ENCODE assay signal across 8 mouse cellular contexts in the genomic region with DNA sequence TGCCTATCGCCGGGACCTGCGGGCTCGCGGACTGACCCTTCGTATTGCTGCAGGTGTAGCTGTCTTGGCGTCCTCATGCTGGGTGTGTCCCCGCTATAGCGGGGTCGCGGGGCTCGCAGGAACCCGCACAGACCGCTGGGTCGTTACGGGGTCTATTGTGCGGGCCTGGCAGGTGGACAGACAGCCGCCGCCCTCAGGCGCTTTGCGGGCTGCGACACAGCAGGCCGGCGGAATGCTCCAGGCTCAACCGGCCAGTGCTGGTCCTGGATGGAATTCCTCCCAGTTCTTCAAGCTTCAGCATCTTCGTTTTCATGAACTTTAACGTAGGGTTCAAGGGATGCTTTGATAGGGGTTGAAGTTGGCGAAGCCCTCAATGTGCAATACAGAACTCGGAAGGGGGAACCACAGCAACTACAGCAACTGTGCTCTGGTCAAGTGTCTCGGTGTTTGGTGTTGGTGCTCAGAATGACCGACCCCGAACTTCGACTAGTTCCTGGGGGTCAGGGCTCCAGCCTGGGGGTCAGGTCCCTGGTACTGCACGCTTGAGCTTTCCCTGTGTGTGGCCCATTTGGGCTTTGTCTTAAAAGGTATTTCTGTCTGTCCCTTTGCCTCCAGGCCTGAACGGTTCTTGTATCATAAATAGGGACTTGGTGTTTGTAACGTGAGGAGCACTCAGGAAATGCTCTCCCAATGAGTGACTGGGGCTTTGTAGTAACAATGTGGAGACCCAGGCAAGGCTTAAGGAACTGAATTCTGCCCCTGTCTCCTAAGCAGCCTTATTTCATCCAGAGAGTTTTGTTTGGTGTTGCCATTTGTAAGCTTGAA. TPM values are rescaled to one million over a fixed set of nuclear protein-coding genes. Genes with fewer than 3 reads are reported as not detected.
DNase-seq lines count a peak whose midpoint lies in the region; ATAC-seq and TF ChIP-seq lines count a peak whose summit lies in the region.

No protein-coding gene starts in this region.

- no peaks in the 10 kb centered on the region for H3K36me3 ChIP-seq in thymus, adult 2 months (ENCODE audit: control insufficient read depth, insufficient read depth, low read length)
- H3K36me3 ChIP-seq in hindbrain, embryonic 13.5 days, result no peaks in the 10 kb centered on the region
- H3K36me3 ChIP-seq in liver, embryonic 12.5 days, result peaks cover 14% of the 10 kb centered on the region

- peak overlapping the region; percentile 96 for H3K9ac ChIP-seq in hindbrain, embryonic 13.5 days
- peak overlapping the region; percentile 96 for H3K9ac ChIP-seq in liver, embryonic 12.5 days

- no peaks in the 10 kb centered on the region for H3K9me3 ChIP-seq in hindbrain, embryonic 13.5 days
- no peaks in the 10 kb centered on the region for H3K9me3 ChIP-seq in liver, embryonic 12.5 days (replicated peaks)

- H3K4me1 ChIP-seq in thymus, adult 2 months (replicated peaks; ENCODE audit: control insufficient read depth, insufficient read depth, low read length), result peaks cover 23% of the 10 kb centered on the region
- peaks cover 42% of the 10 kb centered on the region for H3K4me1 ChIP-seq in hindbrain, embryonic 13.5 days (replicated peaks)
- peaks cover 62% of the 10 kb centered on the region for H3K4me1 ChIP-seq in liver, embryonic 12.5 days

- no peak for TF ChIP-seq CTCF in thymus, adult 2 months (IDR thresholded peaks at IDR 0.05; ENCODE audit: borderline replicate concordance, control insufficient read depth, extremely low read depth, insufficient read depth, low read length, poor library complexity)

- H3K4me2 ChIP-seq in hindbrain, embryonic 13.5 days, result peak overlapping the region; percentile 84
- peak overlapping the region; percentile 89 for H3K4me2 ChIP-seq in liver, embryonic 12.5 days

- peak; percentile 57; the same call in 1 of the 2 replicates for ATAC-seq in hindbrain, embryonic 13.5 days (ENCODE audit: low FRiP score)
- ATAC-seq in liver, embryonic 12.5 days, result no peak
- ATAC-seq in activated CD4-positive, CD25-positive, alpha-beta regulatory T cell, adult 4 months, result no peak

- no peak overlapping the region for H3K27ac ChIP-seq in thymus, adult 2 months (ENCODE audit: control insufficient read depth, insufficient read depth, low read length)
- H3K27ac ChIP-seq in hindbrain, embryonic 13.5 days, result peak overlapping the region; percentile 84
- peak overlapping the region; percentile 97 for H3K27ac ChIP-seq in liver, embryonic 12.5 days

- H3K4me3 ChIP-seq in thymus, adult 2 months (ENCODE audit: control insufficient read depth, insufficient read depth, low read length), result peak overlapping the region; percentile 76
- H3K4me3 ChIP-seq in hindbrain, embryonic 13.5 days, result peak overlapping the region; percentile 87
- H3K4me3 ChIP-seq in liver, embryonic 12.5 days, result peak overlapping the region; percentile 90

- DNase-seq in thymus, adult 2 months, result peak; percentile 8
- no peak for DNase-seq in thymus, adult 18-20 months
- DNase-seq in embryo, embryonic 11 days, result peak; percentile 56
- DNase-seq in adrenal gland, postnatal 14 days, result no peak
- no peak for DNase-seq in layer of hippocampus, adult 8-10 months (ENCODE audit: low spot score in 2 of 2)

- H3K27me3 ChIP-seq in thymus, adult 2 months (ENCODE audit: control insufficient read depth, insufficient read depth, low read length), result peaks cover 2% of the 10 kb centered on the region; the same call in 1 of the 2 replicates
- H3K27me3 ChIP-seq in hindbrain, embryonic 13.5 days, result peaks cover 19% of the 10 kb centered on the region
- peaks cover 27% of the 10 kb centered on the region for H3K27me3 ChIP-seq in liver, embryonic 12.5 days (replicated peaks)

- WGBS in thymus, adult 2 months, result 6% methylated on average over 36 of the region's 36 CpGs
- 2% methylated on average over 36 of the region's 36 CpGs for WGBS in hindbrain, embryonic 13.5 days
- WGBS in liver, embryonic 12.5 days (ENCODE audit: insufficient replicate concordance), result 2% methylated on average over 36 of the region's 36 CpGs

- no peak for TF ChIP-seq POLR2A in thymus, adult 2 months (IDR thresholded peaks at IDR 0.05; ENCODE audit: control insufficient read depth, extremely low read depth, insufficient read depth, low read length, poor library complexity)

RNA-seq across cellular contexts. Expression of a gene that starts 0.8 kb away (rescaled TPM):
- 33.9 and 34.8 TPM in 2 replicates for polyA plus RNA-seq in thymus, adult 2 months (2012; rRNA removed)
- 23.4 and 25.5 TPM in 2 replicates for polyA plus RNA-seq in hindbrain, embryonic 13.5 days (2015; fragmentation: Nextera tagmentation; extraction: Ambion mirVana)
- polyA plus RNA-seq in liver, embryonic 12.5 days (2016; fragmentation: Nextera tagmentation; extraction: Ambion mirVana), result 21.1 and 22.6 TPM in 2 replicates
- polyA plus RNA-seq in activated CD4-positive, CD25-positive, alpha-beta regulatory T cell, adult 4 months (2017; shearing (Covaris generic)), result 10 to 100 TPM; 15.8 to 20.0 TPM
- 24.4 and 25.2 TPM in 2 replicates for total RNA-seq in adrenal gland, postnatal 14 days (2021)
- 10 to 100 TPM; 63.7 to 69.3 (median 67.1) TPM for total RNA-seq in layer of hippocampus, adult 8-10 months (2022)

RNA-seq across cellular contexts. Expression of a gene that starts 1.7 kb away (rescaled TPM):
- polyA plus RNA-seq in thymus, adult 2 months (2012; rRNA removed), result 0.06 and 0.13 TPM in 2 replicates
- polyA plus RNA-seq in hindbrain, embryonic 13.5 days (2015; fragmentation: Nextera tagmentation; extraction: Ambion mirVana), result 0.43 and 0.61 TPM in 2 replicates
- polyA plus RNA-seq in liver, embryonic 12.5 days (2016; fragmentation: Nextera tagmentation; extraction: Ambion mirVana), result not detected in 2 replicates
- polyA plus RNA-seq in activated CD4-positive, CD25-positive, alpha-beta regulatory T cell, adult 4 months (2017; shearing (Covaris generic)), result under 1 TPM in 1 of 2 experiments, not detected in 1; 0.21 TPM
- total RNA-seq in adrenal gland, postnatal 14 days (2021), result 0.11 TPM in 1 of 2 replicates, not detected in the other
- total RNA-seq in layer of hippocampus, adult 8-10 months (2022), result 1 to 10 TPM in 1 of 4 experiments, under 1 TPM in 3; 0.49 to 1.1 (median 0.75) TPM

Comparison
In these comparisons a context has a peak if more than half of its experiments do, and no peak if none do; other contexts are left out.
1. DNase-seq: peak in thymus, adult 2 months (single experiment) and embryo, embryonic 11 days (single experiment); none in thymus, adult 18-20 months (0 of 2), adrenal gland, postnatal 14 days (single experiment) and layer of hippocampus, adult 8-10 months (0 of 2).
2. Peak in every context shown above with its lines, with median percentiles within 50 percentile points of each other: H3K4me3 ChIP-seq.